Mouse (Mus musculus): Measurements from ENCODE around the gene Vmn1r35. TPM values are rescaled to one million over a fixed set of nuclear protein-coding genes. Genes with fewer than 3 reads are reported as not detected.

Gene Vmn1r35
- polyA plus RNA-seq (2015; fragmentation: Nextera tagmentation; extraction: Ambion mirVana): not detected in 2 replicates

DNA sequence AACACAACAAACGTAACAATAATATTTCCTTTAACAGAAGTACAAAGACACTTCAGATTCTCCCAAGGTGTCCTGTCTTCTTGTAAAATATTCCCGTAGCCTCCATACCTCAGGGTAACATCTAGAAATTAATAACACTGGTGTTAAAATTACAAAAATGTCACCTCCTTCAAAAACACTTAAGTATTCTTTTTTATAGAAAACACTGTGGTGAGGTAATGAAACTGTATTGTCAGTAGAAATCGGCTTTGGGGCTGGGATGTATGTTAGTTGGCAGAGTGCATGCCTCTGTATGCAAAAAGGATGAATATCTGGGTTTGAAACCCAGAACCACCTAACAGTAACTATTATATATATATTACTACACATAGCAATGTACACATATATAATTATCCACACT, at the start of gene Vmn1r35:
Vmn1r35 (minus strand) TSS at position 101 of the 400 bp plus-strand sequence.

GRCm38 (mm10) chr6:66729082-66729481, 43.4 kb upstream of the Vmn1r35 start, which contains the start of gene Vmn1r37:
Gene Vmn1r37, plus strand, starts transcription at chr6:66729382.

DNA sequence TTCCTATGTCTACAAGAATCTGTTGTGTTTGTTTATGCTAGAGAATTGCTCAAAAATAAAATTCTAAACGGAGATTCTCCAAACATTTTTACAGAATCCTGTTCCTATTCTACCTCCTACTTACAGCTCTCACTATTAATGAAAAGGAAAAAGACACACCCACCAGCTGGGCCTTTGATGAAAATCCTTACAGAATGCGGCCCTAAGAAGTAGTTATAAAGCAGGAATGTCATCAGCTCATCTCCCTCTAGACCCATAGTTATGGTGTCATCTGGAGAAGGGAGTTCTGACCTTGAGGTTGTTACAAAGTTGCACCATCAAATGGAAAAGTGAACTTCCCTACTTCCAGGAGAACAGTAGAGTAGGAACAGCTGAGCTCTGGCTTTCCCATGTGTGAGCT, 33.4 kb upstream of the Vmn1r35 start, which contains the start of gene Vmn1r36:
Vmn1r36 (minus strand) TSS at position 101 of the 400 bp plus-strand sequence.

GRCm38 (mm10) chr6:66643779-66644178, 41.9 kb downstream of the Vmn1r35 start, which contains the start of gene Vmn1r34:
Gene Vmn1r34, minus strand, starts transcription at chr6:66643879.

Other genes starting within 250 kb of the Vmn1r35 start
- gene Mad2l1, start 150.5 kb downstream of the Vmn1r35 start, polyA plus RNA-seq (2015; fragmentation: Nextera tagmentation; extraction: Ambion mirVana): 21.2 and 23.2 TPM in 2 replicates
- not detected in 2 replicates for gene Vmn1r32, start 125.8 kb downstream of the Vmn1r35 start, polyA plus RNA-seq (2015; fragmentation: Nextera tagmentation; extraction: Ambion mirVana)
- gene Vmn1r33, start 67.6 kb downstream of the Vmn1r35 start, polyA plus RNA-seq (2015; fragmentation: Nextera tagmentation; extraction: Ambion mirVana): not detected in 2 replicates
- gene Vmn1r34, start 42.0 kb downstream of the Vmn1r35 start, polyA plus RNA-seq (2015; fragmentation: Nextera tagmentation; extraction: Ambion mirVana): not detected in 2 replicates
- not detected in 2 replicates for gene Vmn1r36, start 33.3 kb upstream of the Vmn1r35 start, polyA plus RNA-seq (2015; fragmentation: Nextera tagmentation; extraction: Ambion mirVana)
- gene Vmn1r37, start 43.5 kb upstream of the Vmn1r35 start, polyA plus RNA-seq (2015; fragmentation: Nextera tagmentation; extraction: Ambion mirVana): not detected in 2 replicates
- not detected in 2 replicates for gene Vmn1r38, start 96.7 kb upstream of the Vmn1r35 start, polyA plus RNA-seq (2015; fragmentation: Nextera tagmentation; extraction: Ambion mirVana)
- gene Vmn1r39, start 124.7 kb upstream of the Vmn1r35 start, polyA plus RNA-seq (2015; fragmentation: Nextera tagmentation; extraction: Ambion mirVana): not detected in 2 replicates
- gene Gng12, start 210.5 kb upstream of the Vmn1r35 start, polyA plus RNA-seq (2015; fragmentation: Nextera tagmentation; extraction: Ambion mirVana): 41.4 and 55.3 TPM in 2 replicates

All from skeletal muscle tissue, postnatal 0 days (tissue).